Mouse (Mus musculus) heart, adult 2 months (tissue): Measurements from ENCODE around the gene P3h2. TPM values are rescaled to one million over a fixed set of nuclear protein-coding genes. Genes with fewer than 3 reads are reported as not detected.

Experiments used
- DNase-seq, 2 experiments: peaks; one replicate each; pipeline ENCODE4 v3.0.0; 2021
- H3K27ac ChIP-seq: fragments of 200-600 bp; 2 replicates; pipeline ENCODE4 v1.8.1; 2022
- H3K27me3 ChIP-seq: fragments of 200-500 bp; 2 replicates; pipeline ENCODE4 v1.6.1; 2012; ENCODE audit warnings: mild to moderate bottlenecking, low read length, inconsistent platforms, mixed read lengths; ENCODE audit not compliant: control insufficient read depth, insufficient read depth
- H3K36me3 ChIP-seq: fragments of 200-500 bp; 2 replicates; pipeline ENCODE4 v1.6.1; 2012; ENCODE audit warnings: low read length, inconsistent platforms; ENCODE audit not compliant: control insufficient read depth, insufficient read depth
- H3K4me1 ChIP-seq: fragments of 200-500 bp; 2 replicates; pipeline ENCODE4 v1.6.1; 2011; ENCODE audit warnings: low read length; ENCODE audit not compliant: control insufficient read depth, insufficient read depth
- H3K4me3 ChIP-seq: fragments of 200-600 bp; 2 replicates; pipeline ENCODE4 v1.8.1; 2022
- H3K79me2 ChIP-seq: fragments of 200-500 bp; replicated peaks from 2 replicates; pipeline ENCODE4 v1.6.1; 2012; ENCODE audit warnings: mild to moderate bottlenecking, inconsistent platforms, low read length, moderate library complexity, mixed read lengths; ENCODE audit not compliant: control insufficient read depth, insufficient read depth
- H3K9ac ChIP-seq: fragments of 200-500 bp; 2 replicates; pipeline ENCODE4 v1.6.1; 2012; ENCODE audit warnings: low read depth, mild to moderate bottlenecking, control low read depth, inconsistent platforms, low read length, mixed read lengths
- CTCF ChIP-seq: fragments of 200-600 bp; IDR thresholded peaks from 2 replicates; pipeline ENCODE4 v1.8.1; 2022; ENCODE audit warnings: antibody characterized with exemption, mild to moderate bottlenecking, moderate library complexity
- EP300 ChIP-seq: fragments of 200-500 bp; IDR thresholded peaks from 2 replicates; pipeline ENCODE4 v1.6.1; 2011; ENCODE audit warnings: low read depth, low read length, control low read depth; ENCODE audit not compliant: insufficient read depth
- POLR2A ChIP-seq: fragments of 200-500 bp; IDR thresholded peaks from 2 replicates; pipeline ENCODE4 v1.6.1; 2011; ENCODE audit warnings: mild to moderate bottlenecking, low read depth, low read length, control low read depth; ENCODE audit not compliant: insufficient read depth
- WGBS: fragments of 180-500 bp; shearing (Covaris S2); methylation state at CpG from one replicate; pipeline ENCODE4 v1.1.7; 2018; 5-methylcytosine and 5-hydroxymethylcytosine counted together
- intact Hi-C: fragments of 180-260 bp; cut with DNase I; formaldehyde crosslinking; loops from one replicate; pipeline ENCODE4 v1.15.1; 2025
- polyA plus RNA-seq: library from polyadenylated mRNA; depleted of rRNA; stranded (reverse); fragments of >200 nt; gene quantifications from 2 replicates; pipeline ENCODE4 v1.2.3, GENCODE M21; 2012
- total RNA-seq, 2 experiments: library from RNA; stranded (reverse); gene quantifications; 2 replicates each; pipeline ENCODE4 v1.2.3; 2021

Gene P3h2
- total and polyA plus RNA-seq, 3 experiments = 1.2 to 4.3 (median 4.2) TPM

DNA sequence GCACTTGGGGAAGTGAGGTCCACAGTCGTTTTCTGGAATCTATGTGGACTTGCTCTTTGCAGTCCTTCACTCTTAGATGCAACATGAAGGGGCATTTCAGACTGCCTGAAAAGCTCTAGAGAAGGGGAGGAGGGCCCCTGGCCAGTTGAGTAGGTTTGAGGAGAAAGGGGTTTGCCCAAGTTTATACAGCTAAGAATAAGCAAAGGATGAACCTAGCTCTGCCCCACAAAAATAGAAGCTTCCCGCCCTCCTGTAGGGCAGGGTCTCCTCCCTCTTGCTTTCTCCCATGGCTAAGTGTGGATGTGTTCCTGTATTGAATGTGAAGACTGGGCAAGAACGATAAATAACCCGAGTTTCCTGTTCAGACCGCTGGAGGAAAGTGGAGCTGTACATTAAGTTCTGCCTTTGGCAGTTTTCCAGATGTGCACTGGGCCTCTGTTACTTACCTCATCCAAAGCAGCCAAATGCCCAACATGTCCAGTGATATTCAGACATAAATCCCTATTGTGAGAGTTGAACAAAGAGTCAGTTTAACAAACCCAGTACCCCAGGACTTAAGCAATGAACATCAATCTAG, 545 bp upstream of the P3h2 start:
- DNase-seq = peak in 1 of 2 experiments; percentile 3

DNA sequence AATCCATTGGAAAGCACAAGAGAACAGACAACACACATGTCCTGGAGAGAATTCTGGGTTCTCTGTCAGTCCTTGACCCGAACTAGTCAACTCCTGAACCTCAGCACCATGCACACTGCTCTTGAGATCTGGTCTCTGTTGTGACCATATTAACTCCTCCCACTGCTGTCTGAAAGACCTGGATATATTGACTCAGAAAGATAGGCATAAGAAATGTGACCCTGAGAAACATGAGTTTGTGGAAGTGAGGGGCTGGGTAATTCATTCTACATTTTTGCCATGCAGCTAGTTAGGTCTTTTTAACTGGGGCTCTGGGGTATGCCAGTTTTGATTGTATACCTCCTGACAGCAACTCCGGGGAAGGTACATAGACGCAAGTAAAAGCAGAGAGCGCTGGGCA, 1.3 kb downstream of the P3h2 start:
- H3K9ac ChIP-seq = no peak overlapping the region
- H3K27ac ChIP-seq = no peak overlapping the region; the same call in 1 of the 2 replicates
- DNase-seq = no peak

More for the DNA sequence above, 545 bp upstream of the P3h2 start:
- H3K79me2 ChIP-seq = no peaks in the 10 kb centered on the region
- 6% methylated on average over 5 of the region's 5 CpGs for WGBS
- intact Hi-C loops = loop anchor here (5.0 kb wide), 2 partner anchors 79 to 119 kb away; no protein-coding TSS in a partner anchor
- H3K4me3 ChIP-seq = peak overlapping the region; percentile 83
- H3K9ac ChIP-seq = peak overlapping the region; percentile 78
- TF ChIP-seq EP300 (no peak), POLR2A (no peak), CTCF (no peak)
- H3K27me3 ChIP-seq = no peaks in the 10 kb centered on the region; the same call in 1 of the 2 replicates
- H3K27ac ChIP-seq = no peak overlapping the region; the same call in 1 of the 2 replicates
- peaks cover 2% of the 10 kb centered on the region; the same call in 1 of the 2 replicates for H3K4me1 ChIP-seq
- H3K36me3 ChIP-seq = no peaks in the 10 kb centered on the region

DNA sequence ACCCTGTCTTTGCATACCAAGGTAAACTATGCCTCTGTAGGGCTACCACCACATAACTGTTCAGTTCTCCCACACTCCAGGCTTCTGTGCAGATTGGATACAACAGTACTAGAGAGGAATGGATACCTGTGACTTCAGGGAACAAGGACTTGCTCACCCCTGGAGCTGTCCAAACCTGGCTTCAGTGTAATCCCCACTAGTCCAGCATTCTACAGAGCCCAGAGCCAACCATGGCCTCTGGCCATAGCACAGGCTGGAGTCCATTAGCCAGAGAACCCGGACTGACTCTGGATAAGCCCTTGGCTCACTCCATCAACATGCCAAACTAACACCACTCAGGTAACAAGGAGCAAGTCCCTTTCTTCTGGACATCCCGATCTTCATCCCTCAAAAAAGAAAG, 2.7 kb downstream of the P3h2 start:
- H3K27me3 ChIP-seq = no peaks in the 10 kb centered on the region; the same call in 1 of the 2 replicates
- DNase-seq = no peak
- H3K27ac ChIP-seq = no peak overlapping the region
- no peaks in the 10 kb centered on the region for H3K79me2 ChIP-seq
- no peaks in the 10 kb centered on the region for H3K36me3 ChIP-seq
- 68% methylated on average over 2 of the region's 2 CpGs for WGBS
- H3K4me1 ChIP-seq = peaks cover 4% of the 10 kb centered on the region
- no peak for TF ChIP-seq POLR2A
- intact Hi-C loops = loop anchor here (5.0 kb wide), 1 partner anchor 36 kb away; no protein-coding TSS in a partner anchor
- H3K9ac ChIP-seq = no peak overlapping the region
- H3K4me3 ChIP-seq = no peak overlapping the region

More for the DNA sequence above, 1.3 kb downstream of the P3h2 start:
- H3K79me2 ChIP-seq = no peaks in the 10 kb centered on the region
- intact Hi-C loops = loop anchor here (5.0 kb wide), 1 partner anchor 37 kb away; no protein-coding TSS in a partner anchor
- H3K27me3 ChIP-seq = no peaks in the 10 kb centered on the region; the same call in 1 of the 2 replicates
- peak overlapping the region; percentile 83; the same call in 1 of the 2 replicates for H3K4me3 ChIP-seq
- H3K36me3 ChIP-seq = no peaks in the 10 kb centered on the region
- H3K4me1 ChIP-seq = peaks cover 4% of the 10 kb centered on the region
- WGBS = 54% methylated on average over 4 of the region's 4 CpGs
- no peak for TF ChIP-seq CTCF
- no peak for TF ChIP-seq POLR2A
- no peak for TF ChIP-seq EP300

DNA sequence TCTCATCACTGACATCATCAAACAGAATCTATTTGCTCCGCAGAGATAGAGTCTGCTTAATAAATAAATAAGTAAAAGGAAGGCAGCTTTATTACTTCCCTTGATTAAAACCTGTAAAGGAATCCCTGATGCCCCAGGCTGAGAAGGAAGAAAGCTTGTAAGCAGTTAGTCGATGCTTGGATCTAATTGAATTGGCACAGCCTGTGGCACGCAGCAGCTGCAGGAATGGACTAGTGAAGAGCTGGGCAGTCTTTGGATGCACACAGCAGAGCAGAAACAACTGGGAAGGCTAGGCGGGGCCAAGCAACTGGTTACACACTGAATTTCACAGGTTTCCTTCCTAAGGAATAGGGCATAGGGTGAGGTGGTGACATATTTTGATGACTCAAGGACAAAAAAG, 5.4 kb downstream of the P3h2 start:
- H3K9ac ChIP-seq = no peak overlapping the region
- 68% methylated on average over 4 of the region's 4 CpGs for WGBS
- no peak for DNase-seq
- intact Hi-C loops = loop anchor here (5.0 kb wide), 1 partner anchor 33 kb away; no protein-coding TSS in a partner anchor
- no peaks in the 10 kb centered on the region for H3K27me3 ChIP-seq
- H3K4me3 ChIP-seq = no peak overlapping the region
- TF ChIP-seq POLR2A (no peak), EP300 (no peak), CTCF (no peak)
- peaks cover 2% of the 10 kb centered on the region for H3K4me1 ChIP-seq
- no peaks in the 10 kb centered on the region for H3K79me2 ChIP-seq
- H3K36me3 ChIP-seq = no peaks in the 10 kb centered on the region
- H3K27ac ChIP-seq = no peak overlapping the region

DNA sequence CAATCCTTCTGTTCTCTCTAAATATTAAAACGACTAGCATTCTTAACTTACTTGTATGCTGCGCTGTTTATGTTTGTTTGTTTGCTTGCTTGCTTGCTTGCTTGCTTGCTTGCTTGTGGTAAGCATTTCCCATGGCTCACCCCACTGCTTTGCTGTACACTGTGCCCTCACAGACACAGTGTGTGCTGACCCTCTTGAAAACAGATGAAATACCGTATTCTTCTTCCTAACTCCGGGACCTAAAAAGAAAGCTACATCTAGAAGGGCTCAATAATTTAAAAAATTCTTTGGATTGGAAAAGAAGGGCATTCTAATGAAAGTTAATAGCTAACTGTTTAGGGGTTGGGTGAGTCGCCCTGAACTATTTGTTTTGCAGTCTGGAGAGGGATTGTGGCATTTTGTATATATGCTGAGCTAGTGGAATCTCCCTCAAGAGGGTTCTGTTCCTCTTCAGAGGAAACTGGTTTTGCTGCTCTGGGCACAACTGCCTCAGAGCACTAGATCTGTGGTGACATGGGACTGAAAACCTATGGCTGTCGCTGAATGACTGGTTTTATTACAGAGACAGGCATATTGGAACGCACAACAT, 9.8 kb downstream of the P3h2 start:
- H3K27ac ChIP-seq = no peak overlapping the region
- DNase-seq = no peak
- no peak overlapping the region for H3K9ac ChIP-seq
- intact Hi-C loops = no loop called here
- WGBS = 82% methylated on average over 7 of the region's 7 CpGs
- no peaks in the 10 kb centered on the region for H3K27me3 ChIP-seq
- no peaks in the 10 kb centered on the region for H3K79me2 ChIP-seq
- no peak overlapping the region for H3K4me3 ChIP-seq
- no peaks in the 10 kb centered on the region for H3K36me3 ChIP-seq
- H3K4me1 ChIP-seq = peaks cover 2% of the 10 kb centered on the region
- TF ChIP-seq CTCF (no peak), POLR2A (no peak), EP300 (no peak)

DNA sequence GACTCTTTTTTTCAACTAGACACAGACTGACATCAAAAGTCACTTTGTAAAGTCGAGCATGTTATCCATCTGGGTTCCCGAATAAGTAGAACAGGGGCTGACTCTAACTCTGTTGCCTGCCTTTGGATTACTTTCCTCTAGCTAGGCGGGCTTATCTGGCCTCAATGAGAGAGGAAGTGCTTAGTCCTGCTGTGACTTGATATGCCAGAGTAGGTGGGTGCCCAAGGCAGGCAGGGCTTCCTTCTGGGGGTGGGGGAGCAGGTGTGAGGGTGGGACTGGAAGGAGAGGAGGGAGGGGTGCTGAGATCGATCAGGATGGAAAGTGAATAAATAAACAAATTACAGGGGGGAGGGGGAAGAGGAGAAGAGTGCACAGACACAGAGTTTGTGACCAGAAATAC, 11.7 kb downstream of the P3h2 start:
- intact Hi-C loops = no loop called here
- WGBS = 41% methylated on average over 4 of the region's 4 CpGs

More for the DNA sequence above, 11.7 kb downstream of the P3h2 start:
- Histone ChIP-seq H3K27ac (no peak overlapping the region), H3K9ac (no peak overlapping the region), H3K4me3 (no peak overlapping the region), H3K27me3 (no peaks in the 10 kb centered on the region), H3K4me1 (no peaks in the 10 kb centered on the region; the same call in 1 of the 2 replicates), H3K79me2 (no peaks in the 10 kb centered on the region), H3K36me3 (no peaks in the 10 kb centered on the region)
- no peak for TF ChIP-seq POLR2A
- no peak for TF ChIP-seq CTCF
- no peak for TF ChIP-seq EP300
- no peak for DNase-seq
